Mouse (Mus musculus) MEL (cell line): ENCODE data around the gene Kcnh4. TPM values are rescaled to one million over a fixed set of nuclear protein-coding genes. Genes with fewer than 3 reads are reported as not detected.

ENCODE experiments used
- DNase-seq: peaks from one replicate; pipeline ENCODE4 v3.0.0; 2011; ENCODE audit warnings: low read depth, low spot score
- H3K27ac ChIP-seq: 2 replicates; pipeline ENCODE4 v1.5.1; 2012; ENCODE audit warnings: low read depth, mild to moderate bottlenecking, control low read depth, low read length, moderate library complexity; ENCODE audit not compliant: control insufficient read depth
- H3K27me3 ChIP-seq, 2 experiments: fragments of 150-350 bp in 1 of 2; sonication (generic) in 1 of 2; 2 replicates each; pipeline ENCODE4 v1.6.1; 2012; ENCODE audit warnings: low read length in 2 of 2, mild to moderate bottlenecking in 2 of 2, improper control_type of control experiment in 1 of 2, moderate library complexity in 1 of 2; ENCODE audit not compliant: insufficient read depth in 2 of 2, control insufficient read depth in 1 of 2
- H3K36me3 ChIP-seq, 2 experiments: 2 replicates each; pipeline ENCODE4 v1.6.1; 2012 to 2014; ENCODE audit warnings: low read length in 2 of 2, improper control_type of control experiment in 1 of 2, inconsistent platforms in 1 of 2, mild to moderate bottlenecking in 1 of 2; ENCODE audit not compliant: insufficient read depth in 2 of 2, control insufficient read depth in 1 of 2
- H3K4me1 ChIP-seq, 2 experiments: fragments of 150-350 bp in 1 of 2; sonication (generic) in 1 of 2; 2 replicates each; pipeline ENCODE4 v1.6.1; 2012; ENCODE audit warnings: low read length in 2 of 2, improper control_type of control experiment in 1 of 2, mild to moderate bottlenecking in 1 of 2; ENCODE audit not compliant: insufficient read depth in 2 of 2, control insufficient read depth in 1 of 2
- H3K4me3 ChIP-seq, 2 experiments: fragments of 150-350 bp in 1 of 2; sonication (generic) in 1 of 2; 2 replicates each; pipeline ENCODE4 v1.5.1; 2012; ENCODE audit warnings: low read depth in 2 of 2, low read length in 2 of 2, mild to moderate bottlenecking in 2 of 2, moderate library complexity in 2 of 2, control low read depth in 1 of 2, improper control_type of control experiment in 1 of 2; ENCODE audit not compliant: control insufficient read depth in 1 of 2, insufficient read depth in 1 of 2
- H3K79me2 ChIP-seq: 2 replicates; pipeline ENCODE4 v1.6.1; 2012; ENCODE audit warnings: mild to moderate bottlenecking, low read length, moderate library complexity; ENCODE audit not compliant: control insufficient read depth, poor library complexity, insufficient read depth
- H3K9ac ChIP-seq: 2 replicates; pipeline ENCODE4 v1.6.1; 2012; ENCODE audit warnings: low read depth, mild to moderate bottlenecking, control low read depth, low read length, moderate library complexity; ENCODE audit not compliant: control insufficient read depth, poor library complexity, severe bottlenecking
- H3K9me3 ChIP-seq: fragments of 150-350 bp; sonication (generic); replicated peaks from 2 replicates; pipeline ENCODE4 v1.6.1; 2012; ENCODE audit warnings: mild to moderate bottlenecking, low read length, improper control_type of control experiment, moderate library complexity; ENCODE audit not compliant: insufficient read depth
- CHD1 ChIP-seq: IDR thresholded peaks from 2 replicates; pipeline ENCODE4 v1.6.1; 2012; ENCODE audit warnings: low read depth, mild to moderate bottlenecking, inconsistent platforms, low read length, improper control_type of control experiment
- CTCF ChIP-seq, 3 experiments: IDR thresholded peaks in 2 of 3; conservative IDR thresholded peaks in 1 of 3; 2 replicates each; pipeline ENCODE4 v1.5.1; 2011 to 2012; ENCODE audit warnings: low read length in 3 of 3, low read depth in 2 of 3, mild to moderate bottlenecking in 2 of 3, improper control_type of control experiment in 1 of 3, inconsistent platforms in 1 of 3, mixed read lengths in 1 of 3, moderate library complexity in 1 of 3; ENCODE audit not compliant: control insufficient read depth in 1 of 3, insufficient read depth in 1 of 3, poor library complexity in 1 of 3, severe bottlenecking in 1 of 3
- ELF1 ChIP-seq: IDR thresholded peaks from 2 replicates; pipeline ENCODE4 v1.6.1; 2014; ENCODE audit warnings: low read depth, mild to moderate bottlenecking, inconsistent platforms, low read length, improper control_type of control experiment, moderate library complexity
- MAZ ChIP-seq: IDR thresholded peaks from 2 replicates; pipeline ENCODE4 v1.6.1; 2012; ENCODE audit warnings: low read depth, mild to moderate bottlenecking, inconsistent platforms, low read length, improper control_type of control experiment
- MEF2A ChIP-seq: IDR thresholded peaks from 2 replicates; pipeline ENCODE4 v1.6.1; 2014; ENCODE audit warnings: low read depth, mild to moderate bottlenecking, inconsistent platforms, low read length, improper control_type of control experiment; ENCODE audit not compliant: poor library complexity, insufficient replicate concordance, severe bottlenecking; ENCODE audit errors: extremely low read depth
- MXI1 ChIP-seq: IDR thresholded peaks from 2 replicates; pipeline ENCODE4 v1.6.1; 2011; ENCODE audit warnings: mild to moderate bottlenecking, low read depth, low read length, improper control_type of control experiment
- MYC ChIP-seq: IDR thresholded peaks from 2 replicates; pipeline ENCODE4 v1.6.1; 2011; ENCODE audit warnings: low read depth, mild to moderate bottlenecking, low read length, improper control_type of control experiment, moderate library complexity
- POLR2AphosphoS5 ChIP-seq: IDR thresholded peaks from 2 replicates; pipeline ENCODE4 v1.6.1; 2012; ENCODE audit warnings: low read depth, borderline replicate concordance, mild to moderate bottlenecking, inconsistent platforms, low read length, moderate library complexity, mixed read lengths
- UBTF ChIP-seq: IDR thresholded peaks from 2 replicates; pipeline ENCODE4 v1.6.1; 2012; ENCODE audit warnings: low read depth, mild to moderate bottlenecking, inconsistent platforms, low read length, improper control_type of control experiment, moderate library complexity, borderline replicate concordance; ENCODE audit not compliant: insufficient read depth
- USF1 ChIP-seq: IDR thresholded peaks from 2 replicates; pipeline ENCODE4 v1.6.1; 2014; ENCODE audit warnings: low read depth, mild to moderate bottlenecking, inconsistent platforms, low read length, improper control_type of control experiment, moderate library complexity
- ZC3H11A ChIP-seq: IDR thresholded peaks from 2 replicates; pipeline ENCODE4 v1.6.1; 2012; ENCODE audit warnings: low read depth, mild to moderate bottlenecking, inconsistent platforms, low read length, improper control_type of control experiment
- ZKSCAN1 ChIP-seq: IDR thresholded peaks from 2 replicates; pipeline ENCODE4 v1.6.1; 2012; ENCODE audit warnings: low read depth, mild to moderate bottlenecking, inconsistent platforms, low read length, improper control_type of control experiment, moderate library complexity
- ZNF384 ChIP-seq: IDR thresholded peaks from 2 replicates; pipeline ENCODE4 v1.6.1; 2012; ENCODE audit warnings: low read depth, mild to moderate bottlenecking, inconsistent platforms, low read length, improper control_type of control experiment
- polyA plus RNA-seq, 2 experiments: library from polyadenylated mRNA; stranded (reverse) in 1 of 2; unstranded in 1 of 2; fragments of >175 nt in 1 of 2; fragments of >200 nt in 1 of 2; gene quantifications; 2 replicates each; pipeline versions ENCODE4 v1.2.1 to v1.2.4; 2012; ENCODE audit warnings: low replicate concordance in 2 of 2, low read depth in 1 of 2; ENCODE audit not compliant: insufficient read length in 2 of 2, insufficient read depth in 1 of 2, missing spikeins in 1 of 2
- total RNA-seq: library from RNA; depleted of rRNA; stranded (reverse); fragments of 300-350 nt; gene quantifications from 2 replicates; pipeline ENCODE4 v1.2.3, GENCODE M21; 2012

Kcnh4 gene
- total and polyA plus RNA-seq, 3 experiments: 0.04 to 0.08 TPM; not detected in 1

DNA sequence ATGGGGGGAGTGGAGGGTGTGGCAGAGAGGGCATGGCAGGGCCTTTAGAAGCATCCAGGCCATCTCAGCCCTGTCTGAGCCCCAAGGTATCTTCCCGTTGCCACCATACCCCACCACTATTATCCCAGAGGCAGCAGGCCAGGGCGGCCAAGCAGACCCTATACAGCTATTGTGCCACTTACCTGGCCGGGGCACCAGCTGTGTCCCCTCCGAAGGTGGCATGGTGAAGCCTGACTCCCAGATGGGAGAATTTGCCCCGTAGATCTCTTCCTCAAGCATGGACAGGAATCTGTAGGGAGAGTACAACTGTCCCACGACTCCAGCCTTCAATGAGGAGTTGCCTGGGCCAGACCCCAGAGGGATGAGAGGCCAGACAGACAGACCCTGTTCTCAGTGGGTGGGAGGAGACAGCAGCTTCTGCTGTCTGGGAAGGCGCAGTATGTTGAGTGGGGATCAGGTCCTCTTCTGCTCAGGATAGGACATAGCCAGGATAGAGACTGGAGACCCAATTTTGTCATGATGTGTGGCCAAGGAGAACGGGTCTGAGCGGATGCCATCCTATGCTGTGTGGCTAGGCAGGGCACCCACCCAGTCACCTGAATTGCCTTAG is 50.4 kb downstream of the Kcnh4 start:
- TF ChIP-seq UBTF: no peak
- no peak for TF ChIP-seq ELF1
- TF ChIP-seq ZC3H11A: no peak
- no peak for TF ChIP-seq MAZ
- no peak for TF ChIP-seq MXI1
- TF ChIP-seq MYC: no peak
- TF ChIP-seq MEF2A: no peak
- TF ChIP-seq USF1: no peak
- TF ChIP-seq ZNF384: no peak
- TF ChIP-seq CTCF (IDR thresholded peaks at IDR 0.05 in 2 of 3, conservative IDR thresholded peaks at IDR 0.05 in 1 of 3; ENCODE audit: control insufficient read depth in 1 of 3, insufficient read depth in 1 of 3, low read depth in 2 of 3, low read length in 3 of 3, poor library complexity in 1 of 3, severe bottlenecking in 1 of 3): no peak
- no peak for TF ChIP-seq ZKSCAN1
- no peak for TF ChIP-seq POLR2AphosphoS5
- Histone ChIP-seq H3K9me3 (no peaks in the 10 kb centered on the region), H3K4me1 (peaks cover 5 to 25% of the 10 kb centered on the region in 2 experiments; a peak in 3 of 4 replicates), H3K9ac (no peak overlapping the region), H3K79me2 (peaks cover 13% of the 10 kb centered on the region), H3K27me3 (no peaks in the 10 kb centered on the region), H3K27ac (no peak overlapping the region), H3K4me3 (no peak overlapping the region), H3K36me3 (peaks cover 0 to 25% of the 10 kb centered on the region in 2 experiments; a peak in 3 of 4 replicates)
- DNase-seq: no peak

DNA sequence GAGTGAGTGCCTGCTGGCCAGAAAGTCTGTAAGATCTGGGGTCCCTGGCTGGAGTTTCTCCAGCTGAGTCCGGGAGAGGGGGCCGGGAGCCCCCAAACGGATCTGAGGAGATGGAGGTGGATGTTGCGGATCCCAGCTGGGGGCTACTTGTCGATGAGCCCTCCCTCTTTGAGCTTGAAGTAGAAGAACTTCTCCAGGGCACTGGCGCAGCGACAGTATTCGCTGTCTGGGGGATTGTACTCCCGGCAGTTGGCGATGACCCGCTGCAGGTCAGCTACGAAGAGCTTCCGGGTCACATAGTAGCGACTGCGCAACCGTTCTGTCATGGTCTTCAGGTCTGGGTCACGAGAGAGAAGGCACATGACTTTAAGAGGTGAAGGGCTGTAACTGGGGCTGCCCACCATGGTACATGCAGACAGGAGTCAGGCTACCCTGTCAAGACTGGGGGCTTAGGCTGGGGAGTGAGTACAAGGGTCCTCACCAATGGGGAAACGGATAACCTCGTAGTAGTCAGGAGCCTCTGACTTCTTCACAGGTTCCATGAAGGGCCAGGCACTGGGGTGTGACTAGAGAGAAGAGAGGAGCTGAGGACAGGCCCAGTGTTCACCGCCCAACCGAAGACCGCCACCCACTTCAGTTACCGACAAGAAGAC is 54.5 kb downstream of the Kcnh4 start:
- Histone ChIP-seq H3K9me3 (no peaks in the 10 kb centered on the region), H3K36me3 (peaks cover 0 to 12% of the 10 kb centered on the region in 2 experiments; a peak in 3 of 4 replicates), H3K4me3 (no peak overlapping the region), H3K27ac (no peak overlapping the region), H3K27me3 (no peaks in the 10 kb centered on the region), H3K79me2 (no peaks in the 10 kb centered on the region), H3K9ac (no peak overlapping the region), H3K4me1 (peaks cover 3 to 7% of the 10 kb centered on the region in 2 experiments; a peak in 3 of 4 replicates)
- no peak for TF ChIP-seq CHD1
- DNase-seq: no peak
